ENCODE assay signal across 8 mouse cellular contexts in the genomic region with DNA sequence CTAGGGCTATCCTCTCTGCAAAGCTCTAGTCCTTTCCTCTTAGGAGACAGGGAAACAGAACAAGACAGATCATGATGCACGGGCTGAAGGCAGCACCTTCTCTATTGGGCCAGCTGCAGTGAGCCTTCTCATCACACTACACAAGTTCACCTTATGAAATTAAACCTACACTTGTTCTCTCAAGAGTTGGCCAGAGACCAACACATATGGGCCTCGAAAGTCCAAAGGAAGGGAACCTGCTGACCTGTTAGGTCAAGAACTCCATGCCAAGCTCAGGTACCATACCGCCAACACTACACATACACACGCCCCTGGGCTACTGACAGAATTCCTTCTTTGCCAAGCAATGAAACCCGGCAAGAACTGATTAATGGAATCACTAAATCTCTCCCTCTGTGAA. TPM values are rescaled to one million over a fixed set of nuclear protein-coding genes. Genes with fewer than 3 reads are reported as not detected.
DNase-seq lines count a peak whose midpoint lies in the region; ATAC-seq and TF ChIP-seq lines count a peak whose summit lies in the region.

No protein-coding gene starts in this region.

- H3K4me2 ChIP-seq in kidney, embryonic 14.5 days (replicated peaks; ENCODE audit: low read depth, low read length): peak overlapping the region; percentile 87
- peak overlapping the region; percentile 91 for H3K4me2 ChIP-seq in heart, embryonic 16.5 days (ENCODE audit: low read depth, low read length)
- H3K4me2 ChIP-seq in liver, postnatal 0 days (ENCODE audit: low read depth, low read length): peak overlapping the region; percentile 93

- no peak for TF ChIP-seq POLR2A in bone marrow, adult 2 months (IDR thresholded peaks at IDR 0.05; ENCODE audit: borderline replicate concordance, control insufficient read depth, low read depth, low read length)

- H3K9me3 ChIP-seq in kidney, embryonic 14.5 days (ENCODE audit: control insufficient read depth, low read length): no peaks in the 10 kb centered on the region
- no peaks in the 10 kb centered on the region for H3K9me3 ChIP-seq in heart, embryonic 16.5 days (replicated peaks; ENCODE audit: control insufficient read depth, low read length)
- H3K9me3 ChIP-seq in liver, postnatal 0 days (ENCODE audit: low read length): no peaks in the 10 kb centered on the region

- no peaks in the 10 kb centered on the region for H3K36me3 ChIP-seq in kidney, embryonic 14.5 days (ENCODE audit: control insufficient read depth, insufficient read depth, low read length)
- no peaks in the 10 kb centered on the region for H3K36me3 ChIP-seq in heart, embryonic 16.5 days (ENCODE audit: control insufficient read depth, insufficient read depth)
- H3K36me3 ChIP-seq in liver, postnatal 0 days (replicated peaks; ENCODE audit: insufficient read depth, low read length): no peaks in the 10 kb centered on the region

- no peak overlapping the region for H3K27ac ChIP-seq in kidney, embryonic 14.5 days (ENCODE audit: low read depth, low read length)
- H3K27ac ChIP-seq in bone marrow, adult 2 months (ENCODE audit: control insufficient read depth, insufficient read depth, low read depth, low read length, poor library complexity): no peak overlapping the region
- H3K27ac ChIP-seq in heart, embryonic 16.5 days (ENCODE audit: low read length): no peak overlapping the region
- no peak overlapping the region for H3K27ac ChIP-seq in liver, postnatal 0 days (ENCODE audit: low read depth)

- 31% methylated on average over 5 of the region's 5 CpGs for WGBS in kidney, embryonic 14.5 days
- 38% methylated on average over 5 of the region's 5 CpGs for WGBS in bone marrow, adult 2 months
- WGBS in heart, embryonic 16.5 days: 34% methylated on average over 5 of the region's 5 CpGs
- WGBS in liver, postnatal 0 days (ENCODE audit: insufficient replicate concordance): 41% methylated on average over 5 of the region's 5 CpGs

- H3K27me3 ChIP-seq in kidney, embryonic 14.5 days (ENCODE audit: control insufficient read depth, insufficient read depth, low read length): no peaks in the 10 kb centered on the region
- no peaks in the 10 kb centered on the region for H3K27me3 ChIP-seq in heart, embryonic 16.5 days (ENCODE audit: control insufficient read depth, insufficient read depth, low read length)
- no peaks in the 10 kb centered on the region for H3K27me3 ChIP-seq in liver, postnatal 0 days (ENCODE audit: insufficient read depth, low read length)

- no peak for ATAC-seq in kidney, embryonic 14.5 days (ENCODE audit: low FRiP score, low TSS enrichment)
- no peak for ATAC-seq in heart, embryonic 16.5 days (replicated peaks; ENCODE audit: extremely low read depth, insufficient read depth, low FRiP score)
- ATAC-seq in liver, postnatal 0 days: no peak
- ATAC-seq in activated CD4-positive, CD25-positive, alpha-beta regulatory T cell, adult 4 months: no peak

- TF ChIP-seq EP300 in liver, postnatal 0 days (IDR thresholded peaks at IDR 0.05; ENCODE audit: low read depth): no peak

- peak overlapping the region; percentile 84; the same call in 1 of the 2 replicates for H3K9ac ChIP-seq in kidney, embryonic 14.5 days (ENCODE audit: low read depth, low read length)
- H3K9ac ChIP-seq in heart, embryonic 16.5 days (ENCODE audit: low read length): peak overlapping the region; percentile 94
- peak overlapping the region; percentile 84 for H3K9ac ChIP-seq in liver, postnatal 0 days (replicated peaks)

- TF ChIP-seq CTCF in bone marrow, adult 2 months (IDR thresholded peaks at IDR 0.05; ENCODE audit: control insufficient read depth, insufficient read depth, low read length): no peak
- TF ChIP-seq CTCF in liver, postnatal 0 days (IDR thresholded peaks at IDR 0.05; ENCODE audit: low read depth): no peak

- no peak for DNase-seq in kidney, postnatal 25 days
- DNase-seq in liver, postnatal 0 days: no peak
- no peak for DNase-seq in embryo, embryonic 10.5 days (ENCODE audit: low spot score)
- no peak for DNase-seq in thymus, postnatal 36 days

- peak overlapping the region; percentile 67 for H3K4me3 ChIP-seq in kidney, embryonic 14.5 days (ENCODE audit: low read length)
- H3K4me3 ChIP-seq in bone marrow, adult 2 months (replicated peaks; ENCODE audit: control insufficient read depth, low read depth, low read length): peak overlapping the region; percentile 72
- H3K4me3 ChIP-seq in heart, embryonic 16.5 days (ENCODE audit: low read length): peak overlapping the region; percentile 86
- H3K4me3 ChIP-seq in liver, postnatal 0 days (ENCODE audit: low read depth, low read length): peak overlapping the region; percentile 77

- H3K4me1 ChIP-seq in kidney, embryonic 14.5 days (ENCODE audit: control insufficient read depth, insufficient read depth, low read length): peaks cover 10% of the 10 kb centered on the region; the same call in 1 of the 2 replicates
- peaks cover 4% of the 10 kb centered on the region; the same call in 1 of the 2 replicates for H3K4me1 ChIP-seq in bone marrow, adult 2 months (ENCODE audit: control insufficient read depth, insufficient read depth, low read length)
- peaks cover 21% of the 10 kb centered on the region for H3K4me1 ChIP-seq in heart, embryonic 16.5 days (ENCODE audit: control insufficient read depth, insufficient read depth, low read length)
- H3K4me1 ChIP-seq in liver, postnatal 0 days (ENCODE audit: insufficient read depth): peaks cover 18% of the 10 kb centered on the region

RNA-seq across cellular contexts. Expression of gene Gm10322, which starts 0.5 kb away (rescaled TPM):
- polyA plus RNA-seq in kidney, embryonic 14.5 days (2014; fragmentation: Nextera tagmentation; extraction: Ambion mirVana): not detected in 2 replicates
- not detected in 2 replicates for polyA plus RNA-seq in bone marrow, adult 2 months (2011; ENCODE audit: insufficient read depth, insufficient read length, low replicate concordance, missing spikeins)
- not detected in 2 replicates for polyA plus RNA-seq in heart, embryonic 16.5 days (2015; fragmentation: Nextera tagmentation; extraction: Ambion mirVana)
- polyA plus RNA-seq in liver, postnatal 0 days (2015; fragmentation: Nextera tagmentation; extraction: Ambion mirVana): not detected in 2 replicates
- polyA plus RNA-seq in activated CD4-positive, CD25-positive, alpha-beta regulatory T cell, adult 4 months (2017; shearing (Covaris generic)): not detected

RNA-seq across cellular contexts. Expression of gene Mcu, which starts 1.1 kb away (rescaled TPM):
- 34.4 and 36.0 TPM in 2 replicates for polyA plus RNA-seq in kidney, embryonic 14.5 days (2014; fragmentation: Nextera tagmentation; extraction: Ambion mirVana)
- 11.7 and 16.1 TPM in 2 replicates for polyA plus RNA-seq in bone marrow, adult 2 months (2011; ENCODE audit: insufficient read depth, insufficient read length, low replicate concordance, missing spikeins)
- polyA plus RNA-seq in heart, embryonic 16.5 days (2015; fragmentation: Nextera tagmentation; extraction: Ambion mirVana): 22.2 and 23.8 TPM in 2 replicates
- polyA plus RNA-seq in liver, postnatal 0 days (2015; fragmentation: Nextera tagmentation; extraction: Ambion mirVana): 11.8 and 13.5 TPM in 2 replicates
- polyA plus RNA-seq in activated CD4-positive, CD25-positive, alpha-beta regulatory T cell, adult 4 months (2017; shearing (Covaris generic)): 10 to 100 TPM; 23.2 to 30.5 TPM
